In the genomic region with DNA sequence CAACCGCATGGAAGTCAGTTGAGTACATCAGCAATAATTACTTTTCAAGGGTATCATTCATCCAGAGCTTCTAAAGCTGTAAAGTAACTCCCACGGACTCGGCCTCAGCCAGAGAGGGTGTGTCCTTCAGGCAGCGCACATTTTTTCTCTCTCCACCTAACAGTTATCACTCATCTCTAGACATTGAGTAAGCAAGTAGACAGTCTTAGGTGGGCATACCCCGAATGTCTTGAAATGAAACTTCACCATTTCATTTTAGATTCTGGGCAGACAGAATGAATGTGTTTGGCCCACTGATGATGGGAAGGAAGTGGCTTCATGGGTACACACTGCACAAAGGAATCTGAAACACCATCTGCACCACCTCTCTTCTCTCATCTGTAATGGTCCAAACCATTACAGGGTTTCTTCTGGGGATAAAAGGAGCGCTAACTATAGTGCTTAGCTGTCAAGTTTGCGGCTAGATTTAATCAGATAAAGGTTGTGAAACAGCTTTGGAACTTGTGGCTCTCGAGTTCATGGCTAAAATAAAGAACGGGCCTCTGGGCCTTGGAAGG, we compare ENCODE assay signal across 8 mouse cellular contexts. TPM values are rescaled to one million over a fixed set of nuclear protein-coding genes. Genes with fewer than 3 reads are reported as not detected.
DNase-seq lines count a peak whose midpoint lies in the region; ATAC-seq lines count a peak whose summit lies in the region.

No protein-coding gene starts in this region.

- no peak for DNase-seq in frontal cortex, adult 2 months (ENCODE audit: extremely low spot score in 1 of 2, low spot score in 1 of 2)
- DNase-seq in 416B (ENCODE audit: low read depth): peak; percentile 95
- peak; percentile 8 for DNase-seq in embryonic facial prominence, embryonic 11.5 days (ENCODE audit: low spot score)
- no peak for DNase-seq in right cerebral cortex, postnatal 25 days
- no peak for DNase-seq in thymus, adult 18-20 months

- no peaks in the 10 kb centered on the region for H3K9me3 ChIP-seq in embryonic facial prominence, embryonic 11.5 days (replicated peaks; ENCODE audit: control insufficient read depth, low read length)
- H3K9me3 ChIP-seq in hindbrain, embryonic 16.5 days (ENCODE audit: control insufficient read depth, low read length): no peaks in the 10 kb centered on the region
- H3K9me3 ChIP-seq in midbrain, embryonic 13.5 days: no peaks in the 10 kb centered on the region

- H3K27me3 ChIP-seq in embryonic facial prominence, embryonic 11.5 days (ENCODE audit: control insufficient read depth, insufficient read depth, low read length): no peaks in the 10 kb centered on the region
- H3K27me3 ChIP-seq in hindbrain, embryonic 16.5 days (replicated peaks; ENCODE audit: control insufficient read depth, insufficient read depth, low read length): no peaks in the 10 kb centered on the region
- H3K27me3 ChIP-seq in midbrain, embryonic 13.5 days: no peaks in the 10 kb centered on the region

- 41% methylated on average over 9 of the region's 9 CpGs for WGBS in embryonic facial prominence, embryonic 11.5 days
- WGBS in hindbrain, embryonic 16.5 days: 33% methylated on average over 9 of the region's 9 CpGs
- 35% methylated on average over 9 of the region's 9 CpGs for WGBS in midbrain, embryonic 13.5 days

- H3K36me3 ChIP-seq in embryonic facial prominence, embryonic 11.5 days (replicated peaks; ENCODE audit: control insufficient read depth, insufficient read depth, low read depth, low read length): no peaks in the 10 kb centered on the region
- H3K36me3 ChIP-seq in hindbrain, embryonic 16.5 days (ENCODE audit: control insufficient read depth, insufficient read depth, low read length): no peaks in the 10 kb centered on the region
- H3K36me3 ChIP-seq in midbrain, embryonic 13.5 days: no peaks in the 10 kb centered on the region

- H3K9ac ChIP-seq in embryonic facial prominence, embryonic 11.5 days (replicated peaks; ENCODE audit: low read length): peak overlapping the region; percentile 91
- H3K9ac ChIP-seq in hindbrain, embryonic 16.5 days (ENCODE audit: low read depth, low read length): peak overlapping the region; percentile 93
- H3K9ac ChIP-seq in midbrain, embryonic 13.5 days (replicated peaks): peak overlapping the region; percentile 86

- peak overlapping the region; percentile 97 for H3K4me2 ChIP-seq in embryonic facial prominence, embryonic 11.5 days (ENCODE audit: low read depth, low read length)
- peak overlapping the region; percentile 98 for H3K4me2 ChIP-seq in hindbrain, embryonic 16.5 days (ENCODE audit: low read length)
- peak overlapping the region; percentile 88 for H3K4me2 ChIP-seq in midbrain, embryonic 13.5 days (replicated peaks)

- H3K27ac ChIP-seq in embryonic facial prominence, embryonic 11.5 days (replicated peaks; ENCODE audit: low read depth, low read length): peak overlapping the region; percentile 72
- H3K27ac ChIP-seq in hindbrain, embryonic 16.5 days (ENCODE audit: low read depth, low read length): peak overlapping the region; percentile 91
- H3K27ac ChIP-seq in midbrain, embryonic 13.5 days: peak overlapping the region; percentile 94

- no peaks in the 10 kb centered on the region for H3K4me1 ChIP-seq in embryonic facial prominence, embryonic 11.5 days (ENCODE audit: control insufficient read depth, insufficient read depth, low read length)
- H3K4me1 ChIP-seq in hindbrain, embryonic 16.5 days (ENCODE audit: control insufficient read depth, insufficient read depth, low read depth, low read length): peaks cover 7% of the 10 kb centered on the region
- peaks cover 17% of the 10 kb centered on the region for H3K4me1 ChIP-seq in midbrain, embryonic 13.5 days (replicated peaks)

- H3K4me3 ChIP-seq in embryonic facial prominence, embryonic 11.5 days (ENCODE audit: low read depth, low read length): peak overlapping the region; percentile 62
- peak overlapping the region; percentile 72 for H3K4me3 ChIP-seq in hindbrain, embryonic 16.5 days (ENCODE audit: low read length)
- H3K4me3 ChIP-seq in midbrain, embryonic 13.5 days (replicated peaks): peak overlapping the region; percentile 62

- ATAC-seq in frontal cortex, adult (ENCODE audit: low TSS enrichment): peak; percentile 51
- ATAC-seq in embryonic facial prominence, embryonic 11.5 days (replicated peaks; ENCODE audit: insufficient number of reproducible peaks, low FRiP score, low TSS enrichment, low read depth): peak; percentile 51; the same call in 1 of the 2 replicates
- peak; percentile 66 for ATAC-seq in hindbrain, embryonic 16.5 days
- ATAC-seq in midbrain, embryonic 13.5 days: peak; percentile 48

RNA-seq across cellular contexts. Expression of gene Arsb, which starts 0.3 kb away (rescaled TPM):
- 77.5 and 82.4 TPM in 2 replicates for polyA plus RNA-seq in frontal cortex, adult 2 months (2012; rRNA removed)
- polyA plus RNA-seq in embryonic facial prominence, embryonic 11.5 days (2014; fragmentation: Nextera tagmentation; extraction: Ambion mirVana): 7.8 and 8.8 TPM in 2 replicates
- 12.1 and 14.1 TPM in 2 replicates for polyA plus RNA-seq in hindbrain, embryonic 16.5 days (2015; fragmentation: Nextera tagmentation; extraction: Ambion mirVana)
- polyA plus RNA-seq in midbrain, embryonic 13.5 days (2015; fragmentation: Nextera tagmentation; extraction: Ambion mirVana): 6.6 and 7.3 TPM in 2 replicates

Comparison
In these comparisons a context has a peak if more than half of its experiments do, and no peak if none do; other contexts are left out.
1. DNase-seq: peak in 416B (single experiment) and embryonic facial prominence, embryonic 11.5 days (single experiment); none in frontal cortex, adult 2 months (0 of 2), right cerebral cortex, postnatal 25 days (single experiment) and thymus, adult 18-20 months (0 of 2).
2. Peak in every context shown above with its lines, with median percentiles within 50 percentile points of each other: ATAC-seq, H3K27ac ChIP-seq, H3K4me2 ChIP-seq, H3K4me3 ChIP-seq and H3K9ac ChIP-seq.